Mouse (Mus musculus) right cerebral cortex, postnatal 25 days (tissue): ENCODE results near the gene Ccdc84.
"Not testable (repeated sequence)": the region's sequence is repeated elsewhere in the genome, so short reads cannot be mapped to it uniquely, and the experiment has no call there.

Source experiments
- DNase-seq: peaks from one replicate; pipeline ENCODE4 v3.0.0; 2022

Ccdc84 gene

GRCm38 (mm10) chr9:44418519-44419385, at the start of gene Ccdc84:
Gene Ccdc84 (minus strand): TSS chr9:44418569.
- no peak for DNase-seq

GRCm38 (mm10) chr9:44461950-44462349, 43.6 kb upstream of the Ccdc84 start:
- DNase-seq: no peak

DNA sequence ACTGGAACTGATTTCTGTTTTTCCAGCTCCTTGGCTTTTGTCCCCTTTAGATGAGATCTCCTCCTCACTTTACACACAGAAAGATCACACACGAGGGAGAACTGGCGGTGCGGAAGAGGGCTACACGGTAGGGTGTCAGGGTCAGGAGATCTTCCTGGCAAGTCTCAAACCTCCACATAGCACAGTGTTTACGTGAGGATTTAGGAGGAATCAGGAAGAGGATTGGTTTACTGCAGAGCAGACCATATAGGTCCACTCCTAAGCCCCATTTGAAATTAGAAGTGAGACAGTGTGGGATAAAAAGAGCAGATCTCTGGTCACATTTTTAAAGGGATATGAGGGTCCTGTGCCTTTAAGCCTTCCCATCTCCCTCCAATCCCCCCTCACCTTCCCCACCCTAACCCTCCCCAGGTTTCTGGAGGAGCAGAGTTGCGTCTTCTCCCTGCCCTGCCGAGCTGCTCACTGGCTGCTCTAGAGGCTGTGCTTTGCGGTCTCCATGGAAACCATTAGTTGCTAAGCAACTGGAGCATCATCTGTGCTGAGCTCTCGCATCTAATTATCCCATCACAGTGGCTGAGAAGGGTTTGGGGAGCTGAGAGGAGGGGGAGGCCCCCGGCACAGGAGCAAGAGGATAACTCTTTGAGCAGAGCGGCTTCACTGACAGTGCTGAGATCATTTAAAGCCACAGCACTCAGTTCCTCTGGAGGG, 38.8 kb upstream of the Ccdc84 start:
- DNase-seq: peak; percentile 85

GRCm38 (mm10) chr9:44454891-44455220, 36.5 kb upstream of the Ccdc84 start, which contains the start of gene Upk2:
Gene Upk2 (minus strand): TSS chr9:44454976.
- DNase-seq: no peak

- DNase-seq: peak; percentile 80
Measured at GRCm38 (mm10) chr9:44454132-44454890, 35.9 kb upstream of the Ccdc84 start.

- DNase-seq: no peak
Measured at GRCm38 (mm10) chr9:44450387-44450786, 32.0 kb upstream of the Ccdc84 start.

GRCm38 (mm10) chr9:44444402-44445025, 26.1 kb upstream of the Ccdc84 start:
- not testable (repeated sequence) for DNase-seq

DNA sequence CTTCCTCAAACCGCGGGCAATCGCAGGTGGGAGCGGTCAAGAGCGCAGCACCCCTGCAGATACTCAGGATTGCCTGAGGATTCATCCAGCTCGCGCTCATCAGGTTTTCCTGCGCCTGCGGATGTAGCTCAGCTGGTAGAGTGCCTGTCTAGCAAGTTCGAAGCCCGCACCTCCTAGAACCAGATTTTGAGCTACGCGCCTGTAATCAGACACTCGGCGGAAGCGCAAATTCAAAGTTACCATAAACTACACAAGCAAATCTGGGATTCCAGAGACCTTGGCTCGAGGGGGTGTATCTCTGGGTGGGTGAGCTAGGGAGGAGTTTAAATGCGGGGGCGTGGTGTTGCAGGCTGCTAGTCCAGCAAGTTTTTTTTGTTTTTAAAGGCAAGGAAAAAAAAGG, 22.6 kb upstream of the Ccdc84 start, which contains the start of gene Foxr1:
Gene Foxr1, minus strand, starts transcription at position 176 of the 400 bp plus-strand sequence.
- DNase-seq: no peak

- no peak for DNase-seq
Measured at GRCm38 (mm10) chr9:44435747-44436146, 17.4 kb upstream of the Ccdc84 start.

DNA sequence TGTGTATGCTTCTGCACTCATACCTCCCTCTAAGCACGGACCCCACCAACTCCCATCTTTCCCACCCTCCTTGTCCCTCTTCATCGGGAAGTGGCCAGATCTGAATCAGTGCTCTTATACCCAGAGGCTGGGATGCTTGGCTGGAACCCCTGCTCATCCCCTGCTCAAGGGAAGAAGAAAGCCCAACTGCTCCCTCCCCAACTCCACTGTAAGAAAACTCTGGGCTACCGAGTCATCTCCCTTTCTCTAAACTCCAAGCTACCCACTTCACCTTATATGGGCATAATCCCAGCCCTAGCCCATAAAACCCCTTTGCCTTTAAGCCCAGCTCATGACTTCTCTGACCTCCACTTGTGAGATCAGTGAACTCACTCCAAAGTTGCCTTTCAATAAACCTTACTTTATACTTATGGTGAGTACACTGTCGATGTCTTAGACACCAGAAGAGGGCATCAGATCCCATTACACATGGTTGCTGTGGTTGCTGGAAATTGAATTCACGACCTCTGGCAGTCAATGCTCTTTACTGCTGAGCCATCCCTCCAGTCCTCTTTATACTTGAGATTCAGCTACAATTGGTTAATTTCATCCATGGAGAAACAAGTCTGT, 14.3 kb upstream of the Ccdc84 start:
- no peak for DNase-seq

DNA sequence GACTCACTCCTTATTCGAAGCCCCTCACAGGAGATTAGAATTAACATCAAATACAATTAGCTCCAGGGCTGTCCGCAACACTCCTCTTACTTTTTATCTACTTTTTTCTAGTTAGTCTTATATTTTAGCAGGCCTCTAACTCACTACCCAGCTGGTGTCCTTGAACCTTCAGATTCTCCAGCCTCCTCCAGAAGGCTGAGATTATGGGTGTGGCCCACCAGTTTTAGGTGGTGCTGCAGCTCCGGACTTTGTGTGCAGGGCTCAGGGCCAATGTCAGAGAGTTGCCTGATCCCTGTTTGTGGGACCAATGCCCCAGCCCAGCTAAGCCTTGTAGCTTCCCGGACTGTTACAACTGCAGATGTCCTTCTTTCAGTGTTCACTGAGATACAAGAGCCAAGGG, 5.2 kb upstream of the Ccdc84 start:
- no peak for DNase-seq

DNA sequence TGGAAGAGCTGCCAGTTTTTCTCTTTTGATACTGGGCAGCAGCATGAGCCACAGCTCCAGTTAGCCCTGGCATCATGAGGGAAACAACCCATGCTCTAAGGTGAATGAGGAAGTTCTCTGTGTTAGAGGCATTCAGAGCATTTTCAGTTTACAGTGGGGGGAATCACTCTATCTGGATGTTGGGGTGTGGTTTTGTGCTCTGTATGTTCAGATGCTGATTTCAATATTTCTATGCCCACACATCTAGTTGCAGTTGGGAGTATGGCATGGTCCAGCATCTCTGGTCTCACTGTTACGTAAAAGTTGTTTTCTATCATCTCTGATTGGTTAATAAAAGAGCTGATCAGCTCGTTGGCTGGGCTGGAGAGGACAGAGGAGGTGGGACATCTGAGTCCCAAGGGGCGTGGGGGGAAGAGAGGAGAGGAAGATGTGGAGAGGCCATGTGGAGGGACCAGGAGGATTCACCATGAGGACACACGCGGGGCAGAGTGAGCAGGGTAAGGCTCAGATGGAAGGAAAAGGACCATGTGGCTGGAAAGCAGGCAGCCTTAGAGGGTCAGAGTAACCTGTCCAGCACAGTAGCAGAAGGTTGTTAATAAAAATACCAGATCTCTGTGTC, 2.0 kb upstream of the Ccdc84 start:
- DNase-seq: no peak

- DNase-seq: not testable (repeated sequence)
Measured at GRCm38 (mm10) chr9:44419730-44420129, 1.4 kb upstream of the Ccdc84 start.

GRCm38 (mm10) chr9:44417892-44418363, 441 bp downstream of the Ccdc84 start:
- DNase-seq: peak; percentile 96

- DNase-seq: no peak
Measured at GRCm38 (mm10) chr9:44417156-44417891, 1.0 kb downstream of the Ccdc84 start.

DNA sequence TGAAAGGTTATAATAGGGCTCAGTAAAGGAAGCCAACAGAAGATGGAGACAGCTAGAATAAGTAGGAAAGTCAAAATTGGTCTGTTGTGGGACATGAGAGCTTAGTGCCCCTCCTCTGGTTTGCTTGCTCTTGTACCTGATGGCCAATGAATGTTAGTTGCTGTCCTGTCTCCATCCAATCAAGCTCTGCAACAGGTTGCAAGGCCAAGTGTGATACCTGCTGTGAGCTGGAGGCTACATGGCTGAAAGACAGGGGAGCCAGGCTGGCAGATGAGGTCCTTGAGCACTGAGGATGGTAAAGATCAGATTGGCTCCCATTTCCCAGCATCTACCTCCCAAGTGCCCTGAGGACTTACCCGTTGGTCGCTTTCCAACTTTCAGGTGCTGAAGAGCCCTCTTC, 5.6 kb downstream of the Ccdc84 start:
- no peak for DNase-seq

DNA sequence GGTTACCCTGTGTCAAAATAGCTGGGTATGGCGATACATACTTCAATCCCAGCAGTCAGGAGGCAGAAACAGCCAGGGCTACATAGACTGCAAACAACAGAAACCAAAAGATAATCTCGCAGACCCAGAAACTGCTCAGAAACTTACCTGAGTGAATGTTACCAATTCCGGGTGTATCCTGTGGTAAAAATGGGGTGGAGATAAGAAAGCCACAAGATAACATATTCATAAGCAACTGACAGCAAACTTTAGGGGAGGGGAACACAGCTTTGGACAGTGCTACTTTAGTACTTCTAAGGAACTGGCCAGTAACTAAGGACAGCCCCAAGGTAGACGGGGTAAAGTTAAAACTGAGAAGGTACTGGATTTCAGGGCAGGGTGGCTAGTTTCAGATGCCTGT, 6.1 kb downstream of the Ccdc84 start:
- DNase-seq: no peak

DNA sequence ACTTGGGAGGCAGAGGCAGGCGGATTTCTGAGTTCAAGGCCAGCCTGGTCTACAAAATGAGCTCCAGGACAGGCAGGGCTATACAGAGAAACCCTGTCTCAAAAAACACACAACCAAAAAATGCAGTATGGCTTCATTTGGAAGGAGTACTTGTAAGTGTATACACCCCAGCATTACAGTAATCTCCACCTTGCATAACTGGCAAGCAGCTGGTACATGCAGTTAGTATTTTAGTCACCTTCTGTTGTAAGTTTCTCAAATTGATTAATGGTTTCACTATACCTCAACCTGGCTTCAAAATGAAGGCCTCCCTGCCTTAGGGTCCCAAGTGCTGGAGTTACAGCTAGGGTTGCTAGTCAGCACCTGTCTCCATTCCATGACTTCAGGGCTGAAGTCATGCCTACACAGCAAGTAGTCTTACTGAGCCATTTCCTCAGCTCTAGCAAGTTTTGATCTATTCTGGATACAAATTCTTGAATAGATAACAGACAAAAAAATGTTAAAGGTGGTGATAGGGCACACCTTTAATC, 6.7 kb downstream of the Ccdc84 start:
- no peak for DNase-seq

DNA sequence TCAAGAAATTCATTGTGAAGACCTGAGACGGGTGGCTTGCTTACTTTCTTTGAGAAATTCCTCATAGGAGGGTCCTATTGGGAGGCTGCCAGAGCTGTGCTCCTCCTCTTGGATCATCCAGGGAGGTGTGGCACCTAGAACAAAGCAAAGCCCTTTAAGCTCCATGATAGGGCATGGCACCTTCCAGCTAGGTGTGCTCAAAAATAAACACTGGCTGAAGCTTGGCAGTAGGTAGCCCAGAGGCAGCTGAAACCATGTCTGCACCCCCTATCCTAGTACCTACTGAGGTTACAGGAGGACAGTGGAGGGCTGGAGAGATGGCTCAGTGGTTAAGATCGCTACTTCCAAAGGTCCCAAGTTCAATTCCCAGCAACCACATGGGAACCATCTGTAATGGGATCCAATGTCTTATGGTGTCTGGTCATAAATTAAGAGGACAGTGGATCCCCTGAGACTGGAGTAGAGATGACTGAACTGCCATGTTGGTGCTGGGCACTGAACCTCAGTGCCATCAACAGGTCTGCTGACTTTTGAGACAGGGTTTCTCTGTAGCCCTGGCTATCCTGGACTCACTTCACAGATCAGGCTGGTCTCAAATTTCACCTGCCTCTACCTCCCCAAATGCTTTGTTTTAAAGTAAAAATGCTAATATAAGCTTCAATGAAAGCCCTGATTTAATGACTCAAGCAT, 7.6 kb downstream of the Ccdc84 start:
- no peak for DNase-seq

- DNase-seq: not testable (repeated sequence)
Measured at GRCm38 (mm10) chr9:44408693-44409092, 9.7 kb downstream of the Ccdc84 start.
